Mouse (Mus musculus) cerebellum, adult 2 months (tissue): ENCODE data around the gene Matn4. TPM values are rescaled to one million over a fixed set of nuclear protein-coding genes. Genes with fewer than 3 reads are reported as not detected.

Experiments
- DNase-seq, 2 experiments: peaks; one replicate each; pipeline ENCODE4 v3.0.0; 2021
- H3K27ac ChIP-seq: fragments of 200-500 bp; 2 replicates; pipeline ENCODE4 v1.5.1; 2012; ENCODE audit warnings: low read length, control low read depth, inconsistent platforms; ENCODE audit not compliant: insufficient read depth
- H3K27me3 ChIP-seq: fragments of 200-500 bp; 2 replicates; pipeline ENCODE4 v1.6.1; 2012; ENCODE audit warnings: inconsistent platforms, mild to moderate bottlenecking, low read length, moderate library complexity; ENCODE audit not compliant: control insufficient read depth, insufficient read depth
- H3K4me1 ChIP-seq: fragments of 200-500 bp; 2 replicates; pipeline ENCODE4 v1.6.1; 2011; ENCODE audit warnings: low read length; ENCODE audit not compliant: control insufficient read depth, insufficient read depth
- H3K4me3 ChIP-seq: fragments of 200-500 bp; replicated peaks from 2 replicates; pipeline ENCODE3; 2011; ENCODE audit warnings: mild to moderate bottlenecking, low read depth, low read length, control low read depth; ENCODE audit not compliant: insufficient read depth
- CTCF ChIP-seq: fragments of 200-500 bp; IDR thresholded peaks from 2 replicates; pipeline ENCODE4 v1.5.1; 2011; ENCODE audit warnings: low read depth, mild to moderate bottlenecking, control low read depth, low read length, moderate library complexity, borderline replicate concordance; ENCODE audit not compliant: insufficient read depth
- POLR2A ChIP-seq: fragments of 200-500 bp; IDR thresholded peaks from 2 replicates; pipeline ENCODE4 v1.6.1; 2011; ENCODE audit warnings: low read length, control low read depth, borderline replicate concordance; ENCODE audit not compliant: insufficient read depth
- WGBS: fragments of 180-500 bp; shearing (Covaris S2); methylation state at CpG from one replicate; pipeline ENCODE4 v1.1.7; 2018; 5-methylcytosine and 5-hydroxymethylcytosine counted together
- polyA plus RNA-seq: library from polyadenylated mRNA; depleted of rRNA; stranded (reverse); fragments of >200 nt; gene quantifications from 2 replicates; pipeline ENCODE4 v1.2.3, GENCODE M21; 2012

Matn4 gene
- polyA plus RNA-seq, 1 experiment: 5.9 TPM

GRCm38 (mm10) chr2:164385927-164386763, 18.8 kb downstream of the Matn4 start:
- H3K4me1 ChIP-seq: no peaks in the 10 kb centered on the region
- 3% methylated on average over 18 of the region's 18 CpGs for WGBS
- no peak overlapping the region for H3K27ac ChIP-seq
- H3K27me3 ChIP-seq: no peaks in the 10 kb centered on the region
- DNase-seq: peak in 1 of 2 experiments; percentile 34
- no peak overlapping the region for H3K4me3 ChIP-seq
- no peak for TF ChIP-seq CTCF
- TF ChIP-seq POLR2A: no peak

GRCm38 (mm10) chr2:164383656-164384399, 21.1 kb downstream of the Matn4 start:
- TF ChIP-seq POLR2A: no peak
- TF ChIP-seq CTCF: no peak

GRCm38 (mm10) chr2:164382971-164383370, 22.0 kb downstream of the Matn4 start:
- no peak for DNase-seq
- H3K4me3 ChIP-seq: no peak overlapping the region
- TF ChIP-seq CTCF (no peak), POLR2A (no peak)
- 89% methylated on average over 3 of the region's 3 CpGs for WGBS
- H3K27me3 ChIP-seq: no peaks in the 10 kb centered on the region
- no peak overlapping the region for H3K27ac ChIP-seq
- no peaks in the 10 kb centered on the region for H3K4me1 ChIP-seq

More at GRCm38 (mm10) chr2:164383656-164384399, 21.1 kb downstream of the Matn4 start:
- no peak overlapping the region for H3K27ac ChIP-seq
- no peaks in the 10 kb centered on the region for H3K4me1 ChIP-seq
- WGBS: 30% methylated on average over 11 of the region's 11 CpGs
- no peak overlapping the region for H3K4me3 ChIP-seq
- H3K27me3 ChIP-seq: no peaks in the 10 kb centered on the region
- no peak for DNase-seq

GRCm38 (mm10) chr2:164381726-164382125, 23.2 kb downstream of the Matn4 start:
- TF ChIP-seq POLR2A (no peak), CTCF (no peak)
- Histone ChIP-seq H3K27ac (no peak overlapping the region), H3K4me3 (no peak overlapping the region), H3K27me3 (no peaks in the 10 kb centered on the region), H3K4me1 (no peaks in the 10 kb centered on the region)
- WGBS: 81% methylated on average over 8 of the region's 8 CpGs
- DNase-seq: no peak

- H3K27me3 ChIP-seq: no peaks in the 10 kb centered on the region
- no peak for TF ChIP-seq POLR2A
- TF ChIP-seq CTCF: no peak
- 85% methylated on average over 15 of the region's 15 CpGs for WGBS
- H3K4me1 ChIP-seq: no peaks in the 10 kb centered on the region
- DNase-seq: no peak
- no peak overlapping the region for H3K27ac ChIP-seq
- no peak overlapping the region for H3K4me3 ChIP-seq
These were observed 27.2 kb downstream of the Matn4 start for GRCm38 (mm10) chr2:164377478-164378426.

GRCm38 (mm10) chr2:164373187-164373586, 31.8 kb downstream of the Matn4 start:
- Histone ChIP-seq H3K27me3 (no peaks in the 10 kb centered on the region), H3K4me3 (no peak overlapping the region), H3K27ac (no peak overlapping the region), H3K4me1 (no peaks in the 10 kb centered on the region)
- WGBS: 42% methylated on average over 4 of the region's 4 CpGs
- DNase-seq: no peak
- no peak for TF ChIP-seq CTCF
- no peak for TF ChIP-seq POLR2A

- no peak for DNase-seq
These were observed 32.4 kb downstream of the Matn4 start for GRCm38 (mm10) chr2:164372408-164373053.

More at GRCm38 (mm10) chr2:164372408-164373053, 32.4 kb downstream of the Matn4 start:
- TF ChIP-seq POLR2A: no peak
- no peak for TF ChIP-seq CTCF
- WGBS: 35% methylated on average over 3 of the region's 3 CpGs
- Histone ChIP-seq H3K4me3 (no peak overlapping the region), H3K27ac (no peak overlapping the region), H3K4me1 (no peaks in the 10 kb centered on the region), H3K27me3 (no peaks in the 10 kb centered on the region)
